Mouse (Mus musculus) CD4-positive, CD25-positive, alpha-beta regulatory T cell, adult 2 months (primary cell): ENCODE data around the gene Plxnb1.
"Not testable (repeated sequence)": the region's sequence is repeated elsewhere in the genome, so short reads cannot be mapped to it uniquely, and the experiment has no call there.

Experiments used
- DNase-seq: peaks from one replicate; pipeline ENCODE4 v3.0.0-alpha.2; 2012; ENCODE audit warnings: low read depth, low spot score

Gene Plxnb1

GRCm38 (mm10) chr9:109130076-109130475 lies 34.9 kb downstream of the Plxnb1 start:
- no peak for DNase-seq

DNA sequence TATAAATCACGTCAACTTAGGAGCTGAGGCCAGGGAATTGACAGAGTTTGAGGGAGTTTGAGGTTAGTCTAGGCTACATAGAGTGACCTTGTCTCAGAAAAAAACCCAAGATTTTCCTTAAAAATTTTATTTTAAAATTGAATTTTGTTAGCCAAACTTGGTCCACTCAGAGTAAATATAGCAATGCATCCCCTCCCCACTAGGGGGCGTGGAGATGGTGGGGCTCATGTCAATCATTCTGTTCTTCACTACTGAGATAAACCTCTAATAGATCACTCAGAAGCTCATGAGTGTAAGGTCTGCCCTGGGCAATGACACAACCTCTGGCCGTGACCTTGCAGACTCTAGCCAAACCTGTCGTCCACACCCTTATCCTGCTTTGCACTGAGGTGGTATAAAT lies 45.2 kb downstream of the Plxnb1 start:
- not testable (repeated sequence) for DNase-seq

- no peak for DNase-seq
Observed at GRCm38 (mm10) chr9:109161941-109162340, 66.8 kb downstream of the Plxnb1 start, which contains the start of gene Fbxw21. TSS of gene Fbxw21 (minus strand) at chr9:109162041.

DNA sequence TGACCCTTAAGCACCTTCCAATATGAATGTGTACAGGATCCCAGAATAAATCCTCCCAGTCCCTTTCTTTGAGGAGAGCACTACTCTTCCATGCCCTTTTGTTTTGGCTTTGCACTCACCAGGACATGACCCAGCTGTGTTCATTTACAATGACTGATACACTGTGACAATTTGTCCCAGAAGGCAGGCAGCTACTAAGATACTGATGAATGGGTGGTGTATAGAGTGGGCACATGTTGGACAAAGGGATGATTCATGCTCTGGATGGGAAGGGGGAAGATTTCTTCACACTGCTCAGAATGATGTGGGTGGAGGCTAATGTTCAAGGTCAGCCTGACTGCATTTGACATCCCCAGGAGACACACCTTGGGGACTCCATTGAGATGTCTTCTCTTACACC lies 72.1 kb downstream of the Plxnb1 start:
- DNase-seq, result no peak
